Mouse (Mus musculus): ENCODE measurements around the gene 1190005I06Rik. TPM values are rescaled to one million over a fixed set of nuclear protein-coding genes. Genes with fewer than 3 reads are reported as not detected.

1190005I06Rik gene
- polyA plus RNA-seq, 1 experiment from 2014 or later: 6.0 TPM

DNA sequence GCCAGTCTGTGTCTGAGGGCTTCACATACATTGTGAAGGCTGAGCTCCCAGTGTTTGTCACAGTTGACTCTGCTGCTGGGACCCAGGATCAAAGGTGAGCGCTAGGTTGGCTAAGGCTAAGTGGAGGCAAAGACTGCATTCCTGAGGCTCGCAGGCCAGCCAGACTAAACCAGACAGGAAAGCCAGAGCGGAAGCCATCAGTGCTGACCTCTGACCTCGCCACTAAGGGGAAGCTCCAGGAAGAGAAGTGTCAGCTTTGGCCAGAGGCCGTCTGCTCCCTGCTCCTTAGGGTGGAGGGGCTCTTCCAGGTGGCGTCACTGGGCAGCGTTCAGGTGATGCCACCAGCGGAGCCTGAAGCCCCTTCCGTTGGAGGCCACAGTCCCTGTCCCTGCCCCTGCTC, 71.6 kb downstream of the 1190005I06Rik start:
- no peak for ATAC-seq (ENCODE audit: insufficient number of reproducible peaks, insufficient read depth, low FRiP score, low TSS enrichment, low read depth)
- no peaks in the 10 kb centered on the region for H3K9me3 ChIP-seq
- H3K4me2 ChIP-seq: no peak overlapping the region
- 46% methylated on average over 9 of the region's 9 CpGs for WGBS
- H3K4me3 ChIP-seq (replicated peaks): no peak overlapping the region
- H3K27ac ChIP-seq: no peak overlapping the region
- H3K36me3 ChIP-seq: peaks cover 100% of the 10 kb centered on the region
- peaks cover 17% of the 10 kb centered on the region for H3K4me1 ChIP-seq (replicated peaks)
- H3K27me3 ChIP-seq: no peaks in the 10 kb centered on the region
- H3K9ac ChIP-seq (replicated peaks): 0 out of 2 replicates have a peak overlapping the region, but pooled peaks have one; percentile 1

DNA sequence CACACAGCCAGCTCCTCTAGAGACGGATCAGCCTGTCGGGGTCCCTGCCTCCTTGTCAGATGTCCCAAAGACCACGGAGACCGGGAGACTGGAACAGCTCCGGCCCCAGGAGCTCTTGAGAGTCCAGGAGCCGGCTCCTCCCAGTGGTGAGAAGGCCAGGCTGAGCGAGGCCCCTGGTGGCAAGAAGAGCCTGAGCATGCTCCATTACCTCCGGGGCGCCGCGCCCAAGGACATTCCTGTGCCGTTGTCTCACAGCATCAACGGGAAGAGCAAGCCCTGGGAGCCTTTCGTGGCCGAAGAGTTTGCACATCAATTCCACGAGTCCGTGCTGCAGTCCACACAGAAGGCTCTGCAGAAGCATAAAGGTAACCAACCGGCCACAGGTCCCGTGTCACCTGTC, 72.5 kb downstream of the 1190005I06Rik start:
- Histone ChIP-seq H3K36me3 (peaks cover 97% of the 10 kb centered on the region), H3K4me2 (no peak overlapping the region), H3K4me1 (replicated peaks) (peaks cover 22% of the 10 kb centered on the region), H3K9me3 (no peaks in the 10 kb centered on the region), H3K27ac (no peak overlapping the region), H3K4me3 (replicated peaks) (no peak overlapping the region), H3K9ac (replicated peaks) (no peak overlapping the region), H3K27me3 (no peaks in the 10 kb centered on the region)
- ATAC-seq (ENCODE audit: insufficient number of reproducible peaks, insufficient read depth, low FRiP score, low TSS enrichment, low read depth): no peak
- 75% methylated on average over 19 of the region's 19 CpGs for WGBS

DNA sequence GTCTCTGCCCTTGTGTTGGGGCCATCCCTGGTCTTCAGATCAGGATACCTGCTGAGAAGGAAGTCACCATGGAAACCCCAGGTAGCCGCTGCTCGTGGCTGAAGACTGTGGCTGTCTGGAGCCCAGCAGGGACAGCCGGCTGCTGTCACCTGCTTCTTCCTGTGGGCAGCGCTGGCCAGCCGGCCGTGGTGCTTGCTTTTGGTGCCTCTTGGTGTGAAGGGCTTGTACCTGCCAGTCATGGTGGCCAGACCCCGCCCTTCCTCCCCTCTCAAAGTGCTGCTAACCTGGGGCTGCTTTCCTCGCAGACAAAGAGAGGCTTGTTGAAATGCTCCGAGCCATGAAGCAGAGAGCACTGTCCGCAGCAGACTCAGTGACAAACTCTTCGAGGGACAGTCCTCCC, 73.6 kb downstream of the 1190005I06Rik start:
- no peaks in the 10 kb centered on the region for H3K9me3 ChIP-seq
- no peak overlapping the region for H3K4me2 ChIP-seq
- no peak for ATAC-seq (ENCODE audit: insufficient number of reproducible peaks, insufficient read depth, low FRiP score, low TSS enrichment, low read depth)
- H3K27me3 ChIP-seq: no peaks in the 10 kb centered on the region
- H3K27ac ChIP-seq: no peak overlapping the region
- no peak overlapping the region for H3K9ac ChIP-seq (replicated peaks)
- peaks cover 97% of the 10 kb centered on the region for H3K36me3 ChIP-seq
- 83% methylated on average over 11 of the region's 11 CpGs for WGBS
- H3K4me3 ChIP-seq (replicated peaks): no peak overlapping the region
- H3K4me1 ChIP-seq (replicated peaks): peaks cover 22% of the 10 kb centered on the region

DNA sequence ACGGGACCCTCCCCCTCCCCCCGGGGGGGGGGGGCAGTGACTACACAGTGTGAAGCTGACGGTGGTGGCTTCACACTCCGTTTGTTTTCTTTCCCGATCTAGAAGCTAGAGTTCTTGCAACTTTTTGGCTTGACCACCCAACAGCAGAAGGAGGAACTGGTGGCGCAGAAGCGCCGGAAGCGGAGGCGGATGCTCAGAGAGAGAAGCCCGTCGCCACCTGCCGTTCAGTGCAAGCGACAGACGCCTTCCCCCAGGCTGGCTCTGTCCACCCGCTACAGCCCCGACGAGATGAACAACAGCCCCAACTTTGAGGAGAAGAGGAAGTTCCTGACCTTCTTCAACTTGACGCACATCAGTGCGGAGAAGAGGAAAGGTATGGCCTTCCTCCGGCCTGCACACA, 74.9 kb downstream of the 1190005I06Rik start:
- no peak overlapping the region for H3K4me2 ChIP-seq
- H3K4me1 ChIP-seq (replicated peaks): peaks cover 22% of the 10 kb centered on the region
- ATAC-seq (ENCODE audit: insufficient number of reproducible peaks, insufficient read depth, low FRiP score, low TSS enrichment, low read depth): no peak
- no peaks in the 10 kb centered on the region for H3K9me3 ChIP-seq
- no peak overlapping the region for H3K4me3 ChIP-seq (replicated peaks)
- no peak overlapping the region for H3K27ac ChIP-seq
- H3K36me3 ChIP-seq: peaks cover 97% of the 10 kb centered on the region
- no peak overlapping the region for H3K9ac ChIP-seq (replicated peaks)
- 83% methylated on average over 21 of the region's 21 CpGs for WGBS
- no peaks in the 10 kb centered on the region for H3K27me3 ChIP-seq

DNA sequence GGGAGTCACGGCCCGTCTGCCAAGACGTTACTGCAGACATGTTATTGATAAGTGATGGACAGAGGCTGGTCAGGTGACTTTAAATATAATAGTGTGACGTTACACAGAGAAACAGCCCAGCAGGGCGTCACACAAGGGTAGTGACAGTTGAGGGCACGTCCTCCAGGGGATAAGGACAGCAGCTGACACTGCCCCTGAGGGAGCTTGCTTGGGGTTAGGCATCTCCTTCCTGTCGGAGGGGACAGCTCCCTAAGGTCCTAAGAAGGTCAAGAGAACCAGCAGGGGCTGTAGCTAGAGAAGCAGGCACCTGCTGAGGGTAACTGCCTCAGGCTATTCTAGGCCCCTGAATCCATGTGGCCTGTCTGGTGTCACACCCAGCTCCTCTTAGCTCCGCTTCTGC, 75.9 kb downstream of the 1190005I06Rik start:
- Histone ChIP-seq H3K4me3 (replicated peaks) (no peak overlapping the region), H3K4me2 (no peak overlapping the region), H3K9me3 (no peaks in the 10 kb centered on the region), H3K9ac (replicated peaks) (no peak overlapping the region), H3K27ac (no peak overlapping the region), H3K4me1 (replicated peaks) (peaks cover 22% of the 10 kb centered on the region), H3K27me3 (no peaks in the 10 kb centered on the region), H3K36me3 (peaks cover 97% of the 10 kb centered on the region)
- ATAC-seq (ENCODE audit: insufficient number of reproducible peaks, insufficient read depth, low FRiP score, low TSS enrichment, low read depth): no peak
- WGBS: 88% methylated on average over 8 of the region's 8 CpGs

DNA sequence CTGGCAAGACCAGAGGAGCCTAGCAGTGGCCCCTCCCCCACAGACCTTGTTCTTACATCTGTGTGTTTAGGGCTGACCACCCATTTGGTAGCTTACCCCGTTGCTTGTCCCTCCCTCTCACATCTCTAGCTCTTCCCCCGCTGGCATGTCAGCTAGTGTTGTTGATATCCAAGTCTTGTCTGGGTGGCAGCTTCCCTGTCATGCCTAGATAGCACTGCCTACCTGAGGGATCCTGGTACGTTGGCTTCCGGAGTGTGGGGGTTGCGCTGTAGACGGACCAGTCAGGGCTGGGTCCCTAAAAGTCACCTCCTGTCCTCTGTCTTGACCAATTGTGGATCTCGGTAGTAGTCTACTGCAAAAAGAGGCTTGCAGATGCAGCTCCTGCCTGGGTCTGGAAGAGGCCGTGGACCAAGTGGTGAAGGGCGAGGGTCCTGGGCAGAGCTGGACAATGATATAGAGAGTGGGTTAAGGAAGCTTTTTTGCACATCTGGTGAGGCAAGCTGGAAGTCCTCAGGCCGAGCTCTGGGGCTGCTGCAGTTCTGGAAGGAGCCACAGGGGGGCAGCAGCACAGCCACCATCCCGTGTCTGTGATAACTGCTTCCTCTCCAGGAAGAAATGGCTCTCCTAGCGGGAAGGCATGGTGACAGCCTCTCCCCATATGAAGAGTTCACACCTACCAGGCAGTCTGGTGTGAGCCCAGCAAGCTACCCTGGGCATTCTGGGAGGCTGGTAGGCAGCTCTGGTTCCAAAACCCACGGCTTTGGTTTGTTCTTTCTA, 77.3 kb downstream of the 1190005I06Rik start:
- Histone ChIP-seq H3K27me3 (no peaks in the 10 kb centered on the region), H3K36me3 (peaks cover 87% of the 10 kb centered on the region), H3K4me3 (replicated peaks) (no peak overlapping the region), H3K27ac (peak overlapping the region; percentile 1; the same call in 1 of the 2 replicates), H3K4me1 (replicated peaks) (peaks cover 28% of the 10 kb centered on the region), H3K9ac (replicated peaks) (no peak overlapping the region), H3K4me2 (no peak overlapping the region), H3K9me3 (no peaks in the 10 kb centered on the region)
- WGBS: 51% methylated on average over 13 of the region's 13 CpGs
- no peak for ATAC-seq (ENCODE audit: insufficient number of reproducible peaks, insufficient read depth, low FRiP score, low TSS enrichment, low read depth)

DNA sequence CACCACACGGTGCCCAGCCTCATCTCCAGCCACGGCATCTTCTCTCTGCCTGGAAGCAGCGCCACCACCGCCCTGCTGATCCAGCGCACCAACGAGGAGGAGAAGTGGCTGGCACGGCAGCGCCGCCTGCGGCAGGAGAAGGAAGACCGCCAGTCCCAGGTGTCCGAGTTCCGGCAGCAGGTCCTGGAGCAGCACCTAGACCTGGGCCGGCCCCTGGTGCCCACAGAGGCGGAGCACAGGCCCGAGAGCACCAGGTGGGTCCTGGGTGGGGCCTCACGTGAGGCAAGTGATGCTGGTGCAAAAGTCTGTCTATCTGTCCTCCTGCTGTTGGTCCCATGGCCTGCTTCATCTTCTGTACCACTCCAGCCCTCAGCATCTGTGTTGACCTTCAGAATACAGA, 78.3 kb downstream of the 1190005I06Rik start:
- H3K36me3 ChIP-seq: peaks cover 77% of the 10 kb centered on the region
- no peak overlapping the region for H3K4me2 ChIP-seq
- no peak overlapping the region for H3K4me3 ChIP-seq (replicated peaks)
- WGBS: 93% methylated on average over 17 of the region's 17 CpGs
- H3K9me3 ChIP-seq: no peaks in the 10 kb centered on the region
- no peaks in the 10 kb centered on the region for H3K27me3 ChIP-seq
- no peak overlapping the region for H3K9ac ChIP-seq (replicated peaks)
- peaks cover 38% of the 10 kb centered on the region for H3K4me1 ChIP-seq (replicated peaks)
- ATAC-seq (ENCODE audit: insufficient number of reproducible peaks, insufficient read depth, low FRiP score, low TSS enrichment, low read depth): no peak
- no peak overlapping the region for H3K27ac ChIP-seq

DNA sequence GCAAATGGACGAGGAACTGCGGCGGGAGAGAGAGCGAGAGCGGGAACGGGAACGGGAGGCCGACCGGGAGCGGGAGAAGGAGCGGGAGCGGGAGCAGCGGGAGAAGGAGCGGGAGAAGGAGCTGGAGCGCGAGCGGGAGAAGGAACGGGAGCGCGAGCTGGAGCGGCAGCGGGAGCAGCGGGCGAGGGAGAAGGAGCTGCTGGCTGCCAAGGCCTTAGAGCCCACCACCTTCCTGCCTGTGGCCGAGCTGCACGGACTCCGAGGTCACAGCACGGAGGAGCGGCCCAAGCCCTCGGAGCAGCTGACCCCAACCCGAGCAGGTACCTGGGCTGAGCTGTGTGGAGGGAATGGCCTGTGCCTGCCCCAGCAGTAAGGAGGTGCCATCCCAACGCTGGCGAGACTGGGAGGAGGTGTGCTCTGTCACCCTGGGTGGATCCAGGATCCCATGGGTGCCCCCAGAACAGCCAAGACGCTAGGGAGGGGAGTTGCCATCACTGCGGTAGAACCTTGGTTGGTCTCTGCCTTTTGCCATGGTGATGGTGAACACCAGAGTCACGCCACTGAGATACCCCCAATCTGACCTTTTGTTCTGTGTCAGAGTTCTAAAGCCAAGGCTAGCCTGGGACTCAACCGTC, 79.2 kb downstream of the 1190005I06Rik start:
- Histone ChIP-seq H3K9me3 (no peaks in the 10 kb centered on the region), H3K27ac (no peak overlapping the region), H3K4me3 (replicated peaks) (no peak overlapping the region), H3K36me3 (peaks cover 69% of the 10 kb centered on the region), H3K9ac (replicated peaks) (no peak overlapping the region), H3K4me1 (replicated peaks) (peaks cover 38% of the 10 kb centered on the region), H3K4me2 (no peak overlapping the region), H3K27me3 (no peaks in the 10 kb centered on the region)
- ATAC-seq (ENCODE audit: insufficient number of reproducible peaks, insufficient read depth, low FRiP score, low TSS enrichment, low read depth): no peak
- WGBS: 93% methylated on average over 37 of the region's 37 CpGs

DNA sequence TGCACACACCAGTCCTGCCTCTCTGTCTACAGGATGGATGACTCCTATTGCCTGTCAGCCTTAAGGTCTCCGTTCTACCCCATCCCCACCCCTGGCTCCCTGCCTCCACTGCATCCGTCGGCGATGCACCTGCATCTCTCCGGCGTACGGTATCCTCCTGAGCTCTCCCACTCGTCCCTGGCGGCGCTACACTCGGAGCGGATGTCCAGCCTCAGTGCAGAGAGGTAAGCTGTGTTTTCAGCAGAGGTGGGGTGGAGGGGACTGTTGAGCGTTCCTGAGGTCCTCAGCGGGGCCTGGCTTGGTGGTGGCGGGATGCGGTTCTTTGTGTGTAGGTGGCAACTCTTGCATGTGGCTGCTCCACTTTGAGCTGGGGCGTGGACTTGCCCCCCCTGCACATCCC, 79.7 kb downstream of the 1190005I06Rik start:
- Histone ChIP-seq H3K4me1 (replicated peaks) (peaks cover 39% of the 10 kb centered on the region), H3K9me3 (no peaks in the 10 kb centered on the region), H3K9ac (replicated peaks) (no peak overlapping the region), H3K36me3 (peaks cover 63% of the 10 kb centered on the region), H3K4me2 (no peak overlapping the region), H3K4me3 (replicated peaks) (no peak overlapping the region), H3K27ac (no peak overlapping the region), H3K27me3 (no peaks in the 10 kb centered on the region)
- ATAC-seq (ENCODE audit: insufficient number of reproducible peaks, insufficient read depth, low FRiP score, low TSS enrichment, low read depth): no peak
- 96% methylated on average over 17 of the region's 17 CpGs for WGBS

DNA sequence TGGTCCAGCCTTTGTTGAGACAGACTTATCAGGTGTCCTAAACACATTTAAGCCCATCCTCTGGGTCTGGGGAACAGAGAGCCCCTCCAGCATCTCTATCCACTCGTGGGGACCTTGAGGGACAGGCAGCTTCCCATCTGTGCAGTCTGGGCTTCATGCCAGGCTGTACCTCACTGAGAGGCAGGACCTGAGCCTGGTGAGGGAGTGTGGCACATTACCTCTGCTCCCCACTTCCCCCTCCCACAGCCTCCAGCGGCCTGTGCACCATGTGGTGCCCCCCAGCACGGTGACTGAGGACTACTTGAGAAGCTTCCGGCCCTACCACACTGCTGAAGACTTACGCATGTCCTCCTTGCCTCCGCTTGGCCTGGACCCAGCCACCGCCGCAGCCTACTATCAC, 80.8 kb downstream of the 1190005I06Rik start:
- no peak overlapping the region for H3K4me2 ChIP-seq
- no peak for ATAC-seq (ENCODE audit: insufficient number of reproducible peaks, insufficient read depth, low FRiP score, low TSS enrichment, low read depth)
- WGBS: 86% methylated on average over 8 of the region's 8 CpGs
- H3K27me3 ChIP-seq: no peaks in the 10 kb centered on the region
- no peak overlapping the region for H3K4me3 ChIP-seq (replicated peaks)
- H3K27ac ChIP-seq: no peak overlapping the region
- H3K9me3 ChIP-seq: no peaks in the 10 kb centered on the region
- H3K36me3 ChIP-seq: peaks cover 57% of the 10 kb centered on the region
- no peak overlapping the region for H3K9ac ChIP-seq (replicated peaks)
- H3K4me1 ChIP-seq (replicated peaks): peaks cover 49% of the 10 kb centered on the region

DNA sequence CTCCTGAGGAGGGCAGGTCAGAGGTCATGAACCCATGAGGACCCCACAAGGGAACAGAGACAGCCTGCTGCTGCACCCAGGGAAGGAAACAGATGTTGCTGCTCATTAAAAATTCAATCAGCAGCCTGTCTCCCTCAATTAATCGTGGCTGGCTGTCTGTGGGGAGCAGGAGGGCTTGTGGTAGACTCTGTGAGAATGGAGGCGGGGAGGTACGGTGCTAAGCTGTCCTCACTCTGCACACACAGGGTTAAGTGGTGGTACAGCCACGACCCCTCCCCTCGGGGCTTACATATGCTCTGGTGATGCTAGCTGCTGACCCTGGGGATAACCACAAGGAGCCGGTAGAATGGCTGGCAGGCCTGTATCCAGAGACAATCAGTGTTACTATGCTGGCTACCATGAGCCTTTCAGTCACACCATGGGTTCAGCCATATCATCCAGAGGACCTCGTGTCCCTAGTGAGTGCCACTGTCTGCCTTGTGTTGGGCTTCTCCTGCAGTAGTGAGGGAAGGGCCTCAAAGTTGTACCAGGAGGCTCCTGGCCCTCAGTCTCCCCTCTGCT, 82.2 kb downstream of the 1190005I06Rik start:
- no peaks in the 10 kb centered on the region for H3K27me3 ChIP-seq
- H3K4me3 ChIP-seq (replicated peaks): no peak overlapping the region
- H3K9ac ChIP-seq (replicated peaks): peak overlapping the region; percentile 23; the same call in 1 of the 2 replicates
- WGBS: 17% methylated on average over 7 of the region's 7 CpGs
- peaks cover 45% of the 10 kb centered on the region for H3K36me3 ChIP-seq
- peak overlapping the region; percentile 53; the same call in 1 of the 2 replicates for H3K27ac ChIP-seq
- no peaks in the 10 kb centered on the region for H3K9me3 ChIP-seq
- peaks cover 58% of the 10 kb centered on the region for H3K4me1 ChIP-seq (replicated peaks)
- no peak overlapping the region for H3K4me2 ChIP-seq
- ATAC-seq (ENCODE audit: insufficient number of reproducible peaks, insufficient read depth, low FRiP score, low TSS enrichment, low read depth): no peak
